Mouse (Mus musculus): ENCODE data around the gene Pdpr. TPM values are rescaled to one million over a fixed set of nuclear protein-coding genes. Genes with fewer than 3 reads are reported as not detected.

The Pdpr gene
- total RNA-seq, 2 experiments from 2014 or later = 28.1 to 29.5 TPM

Other genes starting within 250 kb of the Pdpr start
- 10 to 100 TPM; 51.7 to 61.4 TPM for gene Cog4, start 248.0 kb upstream of the Pdpr start, total RNA-seq (2021)
- 10 to 100 TPM; 57.9 to 65.3 TPM for gene Sf3b3, start 247.8 kb upstream of the Pdpr start, total RNA-seq (2021)
- 10 to 100 TPM; 17.2 to 21.7 TPM for gene Fuk, start 192.1 kb upstream of the Pdpr start, total RNA-seq (2021)
- 10 to 100 TPM; 93.3 to 94.1 TPM for gene St3gal2, start 174.7 kb upstream of the Pdpr start, total RNA-seq (2021)
- gene Ddx19a, start 96.8 kb upstream of the Pdpr start, total RNA-seq (2021) = 10 to 100 TPM; 26.6 to 30.7 TPM
- 10 to 100 TPM; 23.3 to 24.1 TPM for gene Ddx19b, start 62.9 kb upstream of the Pdpr start, total RNA-seq (2021)
- gene Aars, start 61.5 kb upstream of the Pdpr start, total RNA-seq (2021) = 100 to 1,000 TPM in 1 of 2 experiments, 10 to 100 TPM in 1; 98.9 to 106 TPM
- not detected for gene Exosc6, start 38.3 kb upstream of the Pdpr start, total RNA-seq (2021)
- 1 to 10 TPM; 3.2 to 3.5 TPM for gene Clec18a, start 2.2 kb upstream of the Pdpr start, total RNA-seq (2021)
- gene Glg1, start 164.6 kb downstream of the Pdpr start, total RNA-seq (2021) = 100 to 1,000 TPM; 144 to 150 TPM
- gene Rfwd3, start 205.6 kb downstream of the Pdpr start, total RNA-seq (2021) = 10 to 100 TPM; 20.2 to 20.5 TPM
- gene Mlkl, start 243.5 kb downstream of the Pdpr start, total RNA-seq (2021) = under 1 TPM; 0.20 to 0.23 TPM

All from left cerebral cortex, postnatal 36 days (tissue).